Mouse (Mus musculus): ENCODE measurements at regions not wholly inside any gene's neighbourhood (a gene's known extent, or its start where the extent isn't known, plus 50 kb on each side); places are given as distances from the start of the nearest gene placed in this dataset.

- H3K9me3 ChIP-seq (replicated peaks), result 0 out of 2 replicates have a peak, but pooled peaks cover 3% of the 10 kb centered on the region
- H3K4me3 ChIP-seq, result no peak overlapping the region
- H3K27ac ChIP-seq, result no peak overlapping the region
- no peaks in the 10 kb centered on the region for H3K36me3 ChIP-seq (ENCODE audit: poor library complexity, severe bottlenecking)
- peaks cover 9% of the 10 kb centered on the region for H3K4me1 ChIP-seq
- H3K27me3 ChIP-seq, result no peaks in the 10 kb centered on the region
- no peak for ATAC-seq
- no peak overlapping the region for H3K4me2 ChIP-seq
- no peak overlapping the region for H3K9ac ChIP-seq
- WGBS, result 94% methylated on average over 5 of the region's 5 CpGs
These were observed 160.4 kb downstream of the Dusp6 start for GRCm38 (mm10) chr10:99423406-99423805.

GRCm38 (mm10) chr10:99425265-99425664 is 162.2 kb downstream of the Dusp6 start:
- no peak for ATAC-seq
- WGBS, result 93% methylated on average over 4 of the region's 4 CpGs
- Histone ChIP-seq H3K9ac (no peak overlapping the region), H3K9me3 (replicated peaks) (0 out of 2 replicates have a peak, but pooled peaks cover 3% of the 10 kb centered on the region), H3K36me3 (ENCODE audit: poor library complexity, severe bottlenecking) (no peaks in the 10 kb centered on the region), H3K4me3 (no peak overlapping the region), H3K4me2 (no peak overlapping the region), H3K27me3 (no peaks in the 10 kb centered on the region), H3K4me1 (no peaks in the 10 kb centered on the region), H3K27ac (no peak overlapping the region)

- Histone ChIP-seq H3K9me3 (replicated peaks) (no peaks in the 10 kb centered on the region), H3K4me2 (no peak overlapping the region), H3K27ac (no peak overlapping the region), H3K9ac (no peak overlapping the region), H3K27me3 (no peaks in the 10 kb centered on the region), H3K4me1 (no peaks in the 10 kb centered on the region), H3K4me3 (no peak overlapping the region), H3K36me3 (ENCODE audit: poor library complexity, severe bottlenecking) (no peaks in the 10 kb centered on the region)
- 70% methylated on average over 9 of the region's 9 CpGs for WGBS
- no peak for ATAC-seq
These were observed 167.1 kb downstream of the Dusp6 start for GRCm38 (mm10) chr10:99430175-99430574.

DNA sequence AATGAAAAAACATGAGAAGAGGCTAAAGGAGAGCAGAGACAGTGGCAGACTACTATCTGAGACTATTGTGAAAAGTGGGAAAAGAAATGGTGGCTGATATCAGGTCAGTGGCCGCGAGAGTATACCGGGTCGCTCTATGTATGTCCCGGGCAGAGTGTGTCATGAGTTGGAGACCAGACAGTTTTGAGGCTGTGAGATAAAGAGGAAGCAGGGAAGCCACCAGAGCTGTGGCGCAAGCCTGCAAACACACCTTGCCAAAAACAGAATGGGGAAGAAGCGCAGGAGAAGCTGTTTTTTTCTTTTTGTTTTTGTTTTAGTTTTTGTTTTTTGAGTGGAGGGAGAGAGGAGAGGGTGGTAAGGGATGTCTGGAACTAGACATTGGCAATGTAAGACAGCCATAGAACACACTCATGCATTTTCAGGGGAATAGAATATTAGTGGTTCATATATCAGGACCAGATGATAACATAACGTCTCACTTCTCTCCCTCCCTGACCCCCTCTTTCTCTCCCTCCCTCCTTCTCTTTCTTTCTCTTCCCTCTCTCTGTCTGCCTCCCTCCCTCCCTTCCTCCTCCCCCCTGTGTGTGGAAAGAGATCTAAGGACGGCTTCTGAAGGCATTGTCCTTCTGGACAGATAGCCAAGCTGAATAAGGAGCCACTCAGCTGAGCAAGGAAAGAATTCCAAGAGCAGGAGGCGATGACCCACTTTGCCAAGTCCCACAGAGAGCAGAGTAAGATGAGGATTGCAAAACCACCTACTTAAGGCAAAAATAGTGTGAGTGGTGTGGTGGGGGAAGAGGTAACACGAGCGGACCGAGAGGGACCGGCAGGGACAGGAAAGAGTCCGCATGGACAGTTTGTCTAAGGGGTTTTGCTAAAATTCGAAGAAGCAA is 167.9 kb downstream of the Dusp6 start:
- WGBS, result 68% methylated on average over 16 of the region's 16 CpGs

GRCm38 (mm10) chr10:99437060-99437459 is 174.0 kb downstream of the Dusp6 start:
- Histone ChIP-seq H3K4me2 (no peak overlapping the region), H3K4me1 (peaks cover 5% of the 10 kb centered on the region; the same call in 1 of the 2 replicates), H3K4me3 (no peak overlapping the region), H3K27me3 (no peaks in the 10 kb centered on the region), H3K9ac (no peak overlapping the region), H3K36me3 (ENCODE audit: poor library complexity, severe bottlenecking) (no peaks in the 10 kb centered on the region), H3K9me3 (replicated peaks) (no peaks in the 10 kb centered on the region), H3K27ac (no peak overlapping the region)
- ATAC-seq, result no peak

More for the DNA sequence above, 167.9 kb downstream of the Dusp6 start:
- H3K36me3 ChIP-seq (ENCODE audit: poor library complexity, severe bottlenecking), result no peaks in the 10 kb centered on the region
- H3K4me1 ChIP-seq, result no peaks in the 10 kb centered on the region
- no peak for ATAC-seq
- no peaks in the 10 kb centered on the region for H3K9me3 ChIP-seq (replicated peaks)
- no peak overlapping the region for H3K9ac ChIP-seq
- H3K4me3 ChIP-seq, result no peak overlapping the region
- no peak overlapping the region for H3K4me2 ChIP-seq
- no peak overlapping the region for H3K27ac ChIP-seq
- H3K27me3 ChIP-seq, result no peaks in the 10 kb centered on the region

DNA sequence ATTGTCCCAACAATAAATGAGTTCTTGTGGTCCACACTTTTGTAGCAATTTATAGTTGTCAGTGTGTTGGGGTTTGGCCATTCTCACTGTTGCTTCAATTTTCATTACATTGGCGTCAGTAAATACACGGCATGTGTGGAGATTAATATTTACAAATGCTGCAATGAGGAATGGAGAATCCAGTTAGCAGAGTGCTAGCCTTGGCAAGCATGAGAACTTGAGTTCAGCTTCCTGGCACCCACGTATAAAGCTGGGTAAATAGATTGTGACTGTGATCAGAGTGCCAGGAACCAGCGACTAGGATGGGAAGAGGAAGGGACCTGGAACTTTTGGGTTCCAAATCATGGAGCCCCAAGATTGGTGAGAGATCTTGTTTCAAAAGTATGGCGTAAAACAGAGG is 177.1 kb downstream of the Dusp6 start:
- 90% methylated on average over 5 of the region's 5 CpGs for WGBS
- no peak overlapping the region for H3K4me3 ChIP-seq
- no peaks in the 10 kb centered on the region for H3K36me3 ChIP-seq (ENCODE audit: poor library complexity, severe bottlenecking)
- no peak overlapping the region for H3K27ac ChIP-seq
- H3K9ac ChIP-seq, result no peak overlapping the region
- H3K4me1 ChIP-seq, result peaks cover 5% of the 10 kb centered on the region; the same call in 1 of the 2 replicates
- H3K27me3 ChIP-seq, result no peaks in the 10 kb centered on the region
- ATAC-seq, result no peak
- H3K9me3 ChIP-seq (replicated peaks), result peaks cover 3% of the 10 kb centered on the region; the same call in 1 of the 2 replicates
- no peak overlapping the region for H3K4me2 ChIP-seq

DNA sequence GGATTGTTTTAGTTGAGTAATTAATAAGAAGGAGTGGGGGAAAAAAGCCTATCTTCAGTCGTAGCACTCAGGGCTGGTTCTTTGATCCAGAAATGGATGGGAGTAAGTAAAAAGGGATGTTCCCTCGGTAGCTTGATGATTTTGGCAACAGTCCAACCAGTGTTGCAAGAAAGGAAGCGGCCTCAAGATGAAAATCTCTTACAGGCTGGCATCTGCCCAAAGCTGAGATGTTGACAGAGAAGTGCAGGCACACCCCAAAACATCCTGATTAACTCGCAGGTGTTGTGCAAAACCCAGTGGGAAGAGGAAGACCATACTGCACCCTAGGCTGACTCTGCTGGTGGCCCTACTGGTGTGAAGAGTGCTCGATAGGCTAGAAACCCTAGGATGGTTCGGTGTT is 178.0 kb downstream of the Dusp6 start:
- no peaks in the 10 kb centered on the region for H3K36me3 ChIP-seq (ENCODE audit: poor library complexity, severe bottlenecking)
- H3K27ac ChIP-seq, result 0 out of 2 replicates have a peak overlapping the region, but pooled peaks have one; percentile 15
- no peaks in the 10 kb centered on the region for H3K27me3 ChIP-seq
- no peak overlapping the region for H3K4me2 ChIP-seq
- H3K9ac ChIP-seq, result no peak overlapping the region
- no peak overlapping the region for H3K4me3 ChIP-seq
- H3K9me3 ChIP-seq (replicated peaks), result peaks cover 4% of the 10 kb centered on the region; the same call in 1 of the 2 replicates
- peaks cover 5% of the 10 kb centered on the region; the same call in 1 of the 2 replicates for H3K4me1 ChIP-seq
- ATAC-seq, result no peak; the same call in 1 of the 2 replicates
- WGBS, result 44% methylated on average over 6 of the region's 6 CpGs

- Histone ChIP-seq H3K9ac (no peak overlapping the region), H3K9me3 (replicated peaks) (peaks cover 4% of the 10 kb centered on the region; the same call in 1 of the 2 replicates), H3K4me3 (no peak overlapping the region), H3K27me3 (no peaks in the 10 kb centered on the region), H3K27ac (no peak overlapping the region), H3K4me2 (no peak overlapping the region), H3K36me3 (ENCODE audit: poor library complexity, severe bottlenecking) (no peaks in the 10 kb centered on the region), H3K4me1 (peaks cover 5% of the 10 kb centered on the region; the same call in 1 of the 2 replicates)
- 39% methylated on average over 10 of the region's 10 CpGs for WGBS
- ATAC-seq, result no peak
These were observed 178.9 kb downstream of the Dusp6 start for GRCm38 (mm10) chr10:99441931-99442330.

DNA sequence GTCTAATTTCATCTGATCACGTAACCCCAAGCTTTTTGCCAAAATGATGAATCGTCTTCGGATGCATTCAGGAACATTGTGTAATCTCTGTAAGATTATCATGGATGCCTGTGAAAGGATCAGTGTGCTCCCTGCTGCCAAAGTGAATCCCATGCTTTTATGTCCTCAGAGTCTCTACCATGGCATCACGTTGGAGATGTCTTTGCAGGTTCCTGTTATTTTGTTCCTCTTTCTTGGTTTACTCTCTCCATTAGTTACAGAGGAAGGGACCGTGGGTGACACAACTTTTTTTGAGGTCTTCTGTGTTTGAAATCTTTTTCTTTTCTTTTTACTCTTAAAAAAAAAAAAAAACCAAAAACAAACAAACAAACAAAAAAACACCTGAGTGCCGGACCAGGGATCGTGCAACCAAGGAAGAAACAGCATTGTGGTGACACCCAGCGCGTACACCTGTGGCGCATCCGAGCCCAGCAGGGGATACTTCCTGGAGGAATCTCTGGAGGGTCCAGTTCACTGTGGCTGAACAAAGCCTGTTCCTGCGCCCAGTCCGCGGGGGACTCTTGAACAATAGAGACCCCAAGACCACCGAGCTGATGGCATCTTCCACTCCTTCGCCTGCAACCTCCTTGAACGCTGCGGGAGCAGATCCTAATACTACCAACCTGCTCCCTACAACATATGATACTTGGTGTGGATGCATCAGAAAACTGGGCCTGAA is 180.6 kb downstream of the Dusp6 start:
- H3K4me2 ChIP-seq, result no peak overlapping the region
- H3K9ac ChIP-seq, result no peak overlapping the region
- WGBS, result 93% methylated on average over 18 of the region's 18 CpGs
- no peak for ATAC-seq
- peaks cover 5% of the 10 kb centered on the region; the same call in 1 of the 2 replicates for H3K4me1 ChIP-seq
- H3K36me3 ChIP-seq (ENCODE audit: poor library complexity, severe bottlenecking), result no peaks in the 10 kb centered on the region
- no peak overlapping the region for H3K4me3 ChIP-seq
- peaks cover 4% of the 10 kb centered on the region; the same call in 1 of the 2 replicates for H3K9me3 ChIP-seq (replicated peaks)
- no peak overlapping the region for H3K27ac ChIP-seq
- no peaks in the 10 kb centered on the region for H3K27me3 ChIP-seq

GRCm38 (mm10) chr10:99450714-99451625 is 187.9 kb downstream of the Dusp6 start:
- no peaks in the 10 kb centered on the region for H3K36me3 ChIP-seq (ENCODE audit: poor library complexity, severe bottlenecking)
- peaks cover 16% of the 10 kb centered on the region for H3K4me1 ChIP-seq
- H3K27me3 ChIP-seq, result no peaks in the 10 kb centered on the region
- 28% methylated on average over 9 of the region's 9 CpGs for WGBS
- H3K9ac ChIP-seq, result no peak overlapping the region
- H3K27ac ChIP-seq, result no peak overlapping the region
- no peaks in the 10 kb centered on the region for H3K9me3 ChIP-seq (replicated peaks)
- peak; percentile 90 for ATAC-seq
- no peak overlapping the region for H3K4me3 ChIP-seq
- H3K4me2 ChIP-seq, result no peak overlapping the region

GRCm38 (mm10) chr10:99451639-99452417 is 188.8 kb downstream of the Dusp6 start:
- 13% methylated on average over 10 of the region's 10 CpGs for WGBS
- peak; percentile 44; the same call in 1 of the 2 replicates for ATAC-seq
- peaks cover 16% of the 10 kb centered on the region for H3K4me1 ChIP-seq
- no peaks in the 10 kb centered on the region for H3K9me3 ChIP-seq (replicated peaks)
- no peaks in the 10 kb centered on the region for H3K27me3 ChIP-seq
- no peak overlapping the region for H3K4me3 ChIP-seq
- H3K9ac ChIP-seq, result no peak overlapping the region
- no peaks in the 10 kb centered on the region for H3K36me3 ChIP-seq (ENCODE audit: poor library complexity, severe bottlenecking)
- peak overlapping the region; percentile 16; the same call in 1 of the 2 replicates for H3K4me2 ChIP-seq
- H3K27ac ChIP-seq, result peak overlapping the region; percentile 59; the same call in 1 of the 2 replicates
